Mouse (Mus musculus): ENCODE measurements at regions not wholly inside any gene's neighbourhood (a gene's known extent, or its start where the extent isn't known, plus 50 kb on each side); places are given as distances from the start of the nearest gene placed in this dataset.

DNA sequence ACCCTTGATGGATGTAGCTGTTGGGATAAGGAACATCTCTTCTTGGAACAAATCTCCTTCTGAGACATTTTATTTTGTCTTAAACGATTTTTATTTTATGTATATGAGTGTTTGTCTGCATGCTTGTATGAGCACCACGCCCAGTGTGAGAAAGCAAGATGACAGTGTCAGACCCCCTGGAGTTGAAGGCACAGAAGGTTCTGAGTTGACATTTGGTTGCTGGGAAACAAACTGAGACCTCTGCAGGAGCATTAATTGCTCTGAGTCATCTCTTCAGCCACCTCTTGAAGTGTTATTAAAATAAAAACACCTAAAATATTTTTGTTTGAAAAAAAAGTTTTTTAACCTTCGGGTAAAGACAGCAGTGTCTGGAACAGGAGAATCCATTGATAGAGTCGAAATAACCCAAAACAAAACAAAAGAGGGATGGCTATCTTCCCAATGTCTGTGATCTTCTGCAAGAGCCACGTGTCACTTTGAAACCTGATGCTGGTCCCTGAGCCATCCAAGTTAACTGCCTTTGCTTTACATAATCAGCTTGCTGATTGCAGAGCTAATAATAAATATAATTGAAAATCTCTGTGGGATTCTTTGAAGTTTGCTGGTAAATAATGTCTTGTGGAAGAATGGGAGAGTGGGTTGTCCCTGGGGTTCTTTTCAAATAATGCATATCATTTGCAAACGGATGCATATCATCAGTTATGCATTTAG lies 92.8 kb upstream of the 1700024P04Rik start:
- TF ChIP-seq CTCF (conservative IDR thresholded peaks at IDR 0.05; ENCODE audit: insufficient read depth, insufficient read length, low read depth, low read length) = no peak
- no peak for TF ChIP-seq POLR2A (IDR thresholded peaks at IDR 0.05; ENCODE audit: low read depth, low read length)

Data from kidney, adult 2 months (tissue).